In genomic region chrX:161163069-161163416, GRCm38 (mm10) we compare ENCODE assay signal across 8 mouse cellular contexts. TPM values are rescaled to one million over a fixed set of nuclear protein-coding genes. Genes with fewer than 3 reads are reported as not detected.
A peak's percentile ranks its signal among the peaks of the same experiment; 100 is the strongest.
DNase-seq lines count a peak whose midpoint lies in the region; ATAC-seq and TF ChIP-seq lines count a peak whose summit lies in the region.

No protein-coding gene starts in this region.

- H3K4me3 ChIP-seq in kidney, adult 2 months (ENCODE audit: insufficient read depth, low read depth, low read length): peak overlapping the region; percentile 86
- peak overlapping the region; percentile 44 for H3K4me3 ChIP-seq in bone marrow macrophage, adult 2 months (ENCODE audit: insufficient read depth, low read length)
- peak overlapping the region; percentile 60 for H3K4me3 ChIP-seq in midbrain, embryonic 10.5 days

- no peak for DNase-seq in kidney, adult 2 months
- no peak for DNase-seq in kidney, postnatal 14 days
- no peak for DNase-seq in midbrain, embryonic 10.5 days (ENCODE audit: low spot score)
- no peak for DNase-seq in frontal cortex, adult 2 months (ENCODE audit: extremely low spot score in 1 of 2, low spot score in 1 of 2)
- DNase-seq in spleen, postnatal 14 days (ENCODE audit: low spot score in 2 of 2): no peak

- ATAC-seq in hematopoietic stem cell, adult 5-6 weeks (replicated peaks in 1 of 2; ENCODE audit: insufficient read depth in 1 of 2, low FRiP score in 2 of 2, low TSS enrichment in 1 of 2, low read depth in 1 of 2, poor library complexity in 2 of 2, severe bottlenecking in 2 of 2): peak; percentile 27 to 37; a peak in 3 of 4 replicates
- no peak for ATAC-seq in cerebellum, adult (ENCODE audit: insufficient number of reproducible peaks, low FRiP score, low TSS enrichment)

- H3K4me1 ChIP-seq in kidney, adult 2 months (ENCODE audit: control insufficient read depth, insufficient read depth, low read length): no peaks in the 10 kb centered on the region
- H3K4me1 ChIP-seq in bone marrow macrophage, adult 2 months (ENCODE audit: control insufficient read depth, insufficient read depth, low read length): no peaks in the 10 kb centered on the region
- peaks cover 5% of the 10 kb centered on the region; the same call in 1 of the 2 replicates for H3K4me1 ChIP-seq in midbrain, embryonic 10.5 days

- H3K27me3 ChIP-seq in kidney, adult 2 months (replicated peaks; ENCODE audit: control insufficient read depth, insufficient read depth, low read length): no peaks in the 10 kb centered on the region
- peaks cover 82% of the 10 kb centered on the region for H3K27me3 ChIP-seq in midbrain, embryonic 10.5 days (ENCODE audit: low read depth, poor library complexity, severe bottlenecking)

- TF ChIP-seq CTCF in kidney, adult 2 months (conservative IDR thresholded peaks at IDR 0.05; ENCODE audit: insufficient read depth, insufficient read length, low read depth, low read length): no peak
- TF ChIP-seq CTCF in bone marrow macrophage, adult 2 months (IDR thresholded peaks at IDR 0.05; ENCODE audit: low read depth, low read length): no peak

- no peaks in the 10 kb centered on the region for H3K36me3 ChIP-seq in kidney, adult 2 months (ENCODE audit: control insufficient read depth, insufficient read depth, low read length)
- H3K36me3 ChIP-seq in midbrain, embryonic 10.5 days: no peaks in the 10 kb centered on the region

- TF ChIP-seq POLR2A in kidney, adult 2 months (IDR thresholded peaks at IDR 0.05; ENCODE audit: low read depth, low read length): no peak
- TF ChIP-seq POLR2A in bone marrow macrophage, adult 2 months (IDR thresholded peaks at IDR 0.05; ENCODE audit: borderline replicate concordance, low read depth, low read length): no peak

- WGBS in kidney, adult 2 months: 4% methylated on average over 6 of the region's 6 CpGs
- 21% methylated on average over 6 of the region's 6 CpGs for WGBS in midbrain, embryonic 10.5 days

- no peaks in the 10 kb centered on the region for H3K9me3 ChIP-seq in midbrain, embryonic 10.5 days (replicated peaks)

- H3K27ac ChIP-seq in kidney, adult 2 months (ENCODE audit: insufficient read depth, low read depth, low read length): no peak overlapping the region
- no peak overlapping the region for H3K27ac ChIP-seq in bone marrow macrophage, adult 2 months (ENCODE audit: insufficient read depth, low read depth, low read length)
- H3K27ac ChIP-seq in midbrain, embryonic 10.5 days (replicated peaks): peak overlapping the region; percentile 87

RNA-seq across cellular contexts. Expression of gene Scml2, which starts 46.0 kb away (rescaled TPM):
- 0.14 TPM in 2 replicates for polyA plus RNA-seq in kidney, adult 2 months (2012; rRNA removed)
- 0.67 and 1.1 TPM in 2 replicates for polyA plus RNA-seq in bone marrow macrophage, adult 2 months (2012; ENCODE audit: insufficient read depth, insufficient read length, missing spikeins)
- 5.0 and 5.6 TPM in 2 replicates for total RNA-seq in hematopoietic stem cell, adult 5-6 weeks (2017)
- polyA plus RNA-seq in midbrain, embryonic 10.5 days (2016; fragmentation: Nextera tagmentation; extraction: Ambion mirVana): 2.2 and 2.9 TPM in 2 replicates
- polyA plus RNA-seq in frontal cortex, adult 2 months (2012; rRNA removed): 1.4 and 2.3 TPM in 2 replicates
